In genomic region chr2:136798887-136799430, GRCm38 (mm10) we compare ENCODE assay signal across 21 mouse cellular contexts.
"Had no signal": no experiment of that assay in that cellular context is flagged by ENCODE, and none has a peak within 500 bp of the region (broad histone marks: within the 10 kb centered on the region; RNA-seq: fewer than 3 reads in every experiment).

No protein-coding gene starts in this region.

- DNase-seq: kidney, adult 2 months; kidney, postnatal 10 days; kidney, postnatal 36 days; layer of hippocampus, adult 9-11 months; layer of hippocampus, postnatal 36 days; liver; lung, adult 18-20 months; lung, postnatal 10 days; lung, postnatal 4 days; midbrain, embryonic 14.5 days; retina, postnatal 1 day; right cerebral cortex, postnatal 4 days; thymus, postnatal 25 days had no signal

- H3K4me3 ChIP-seq: limb, embryonic 10.5 days; limb, embryonic 13.5 days; liver, embryonic 12.5 days; liver, embryonic 15.5 days; lung, embryonic 15.5 days; neural tube, embryonic 12.5 days; neural tube, embryonic 15.5 days had no signal

- H3K27ac ChIP-seq: limb, embryonic 10.5 days; limb, embryonic 13.5 days; liver, embryonic 12.5 days; liver, embryonic 15.5 days; lung, embryonic 15.5 days; neural tube, embryonic 12.5 days; neural tube, embryonic 15.5 days; stomach, postnatal 0 days had no signal
